Mouse (Mus musculus) mature B cell (primary cell): ENCODE results near the gene Zc3h18.

ENCODE experiments used
- in situ Hi-C: fragments of 300-500 bp; cut with MboI; formaldehyde crosslinking; loops from 2 replicates; pipeline ENCODE4 v1.14.3; 2019

Gene Zc3h18

GRCm38 (mm10) chr8:122464985-122465384 is 88.6 kb downstream of the Zc3h18 start:
- in situ Hi-C loops: no loop called here
